Mouse (Mus musculus): Measurements from ENCODE around the gene Krtcap2. TPM values are rescaled to one million over a fixed set of nuclear protein-coding genes. Genes with fewer than 3 reads are reported as not detected.

Krtcap2 gene
- total and polyA plus RNA-seq, 3 experiments: 143 to 230 (median 180) TPM

DNA sequence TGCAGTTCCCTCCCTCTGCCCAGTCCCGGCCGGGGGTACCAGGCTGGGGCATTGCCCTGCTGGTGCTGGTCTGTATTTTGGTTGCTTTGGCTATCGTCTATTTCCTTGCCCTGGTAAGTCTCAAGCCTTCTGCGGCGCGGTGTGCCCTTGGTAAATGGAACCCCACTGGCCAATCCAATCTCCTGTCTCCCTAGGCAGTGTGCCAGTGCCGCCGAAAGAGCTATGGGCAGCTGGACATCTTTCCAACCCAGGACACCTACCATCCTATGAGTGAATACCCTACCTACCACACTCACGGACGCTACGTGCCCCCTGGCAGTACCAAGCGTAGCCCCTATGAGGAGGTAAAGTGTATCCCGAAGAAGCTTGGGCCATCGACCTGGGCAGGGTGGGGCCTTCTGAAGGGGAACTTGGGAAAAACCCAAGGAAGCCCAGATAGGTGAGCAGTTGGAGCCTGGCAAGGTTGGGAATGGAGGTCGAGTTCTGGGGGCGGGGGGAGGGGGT is 13.9 kb upstream of the Krtcap2 start:
- peaks cover 16 to 26% of the 10 kb centered on the region in 2 experiments for H3K36me3 ChIP-seq (replicated peaks in 1 of 2; ENCODE audit: control insufficient read depth in 1 of 2, insufficient read depth in 1 of 2, low read length in 1 of 2)
- no peak for TF ChIP-seq SIN3A (IDR thresholded peaks at IDR 0.05; ENCODE audit: low read length)
- no peak for TF ChIP-seq MAX (IDR thresholded peaks at IDR 0.05; ENCODE audit: low read length)
- TF ChIP-seq CTCF (conservative IDR thresholded peaks at IDR 0.05 in 1 of 2, IDR thresholded peaks at IDR 0.05 in 1 of 2; ENCODE audit: low read depth in 2 of 2, low read length in 2 of 2): no peak
- TF ChIP-seq ETS1 (conservative IDR thresholded peaks at IDR 0.05; ENCODE audit: low read depth, low read length): no peak
- TF ChIP-seq E2F4 (IDR thresholded peaks at IDR 0.05; ENCODE audit: insufficient replicate concordance, low read depth, low read length): no peak
- TF ChIP-seq PAX5 (IDR thresholded peaks at IDR 0.05; ENCODE audit: low read length): no peak
- no peak for TF ChIP-seq KAT2A (IDR thresholded peaks at IDR 0.05; ENCODE audit: insufficient replicate concordance, low read length)
- no peak for TF ChIP-seq GABPA (IDR thresholded peaks at IDR 0.05; ENCODE audit: insufficient replicate concordance, low read depth, low read length)
- TF ChIP-seq ZKSCAN1 (IDR thresholded peaks at IDR 0.05; ENCODE audit: borderline replicate concordance, low read depth, low read length): no peak
- no peak for TF ChIP-seq MAFK (IDR thresholded peaks at IDR 0.05; ENCODE audit: insufficient replicate concordance, low read length)
- TF ChIP-seq TBP (conservative IDR thresholded peaks at IDR 0.05; ENCODE audit: low read depth, low read length): no peak
- TF ChIP-seq HCFC1 (IDR thresholded peaks at IDR 0.05; ENCODE audit: low read depth, low read length): no peak
- TF ChIP-seq ZMIZ1 (IDR thresholded peaks at IDR 0.05; ENCODE audit: low read depth, low read length): no peak
- TF ChIP-seq ZC3H11A (IDR thresholded peaks at IDR 0.05; ENCODE audit: low read depth, low read length): no peak
- no peak for TF ChIP-seq NELFE (IDR thresholded peaks at IDR 0.05; ENCODE audit: low read depth, low read length)
- TF ChIP-seq MEF2A (IDR thresholded peaks at IDR 0.05; ENCODE audit: borderline replicate concordance, low read depth, low read length): no peak
- TF ChIP-seq RCOR1 (conservative IDR thresholded peaks at IDR 0.05; ENCODE audit: low read depth, low read length): no peak
- no peak for TF ChIP-seq JUN (IDR thresholded peaks at IDR 0.05; ENCODE audit: insufficient read depth, low read depth, low read length)
- H3K9ac ChIP-seq (ENCODE audit: insufficient read depth, low read depth): no peak overlapping the region
- dilution Hi-C loops (cut with MboI; ENCODE audit: extremely low pct_ligation_motif_present, extremely low pct_unique_long_range_greater_than_20kb, low sequenced_read_pairs): no loop called here
- in situ Hi-C loops (cut with MboI; ENCODE audit: low pct_ligation_motif_present, low pct_unique_long_range_greater_than_20kb, low sequenced_read_pairs): no loop called here
- no peak overlapping the region for H3K4me3 ChIP-seq (replicated peaks in 1 of 3; ENCODE audit: low read depth in 2 of 3, low read length in 2 of 3, poor library complexity in 1 of 3)
- no peaks in the 10 kb centered on the region for H3K9me3 ChIP-seq (replicated peaks; ENCODE audit: low read length)
- H3K79me2 ChIP-seq (replicated peaks; ENCODE audit: control insufficient read depth, extremely low read depth, insufficient read depth, poor library complexity, severe bottlenecking): no peaks in the 10 kb centered on the region
- no peaks in the 10 kb centered on the region for H3K27me3 ChIP-seq (replicated peaks)
- no peak overlapping the region for H3K4me2 ChIP-seq (ENCODE audit: insufficient read depth, low read depth, poor library complexity, severe bottlenecking)
- DNase-seq (ENCODE audit: extremely low read depth): no peak
- H3K4me1 ChIP-seq (ENCODE audit: control insufficient read depth in 1 of 2, insufficient read depth in 2 of 2): peaks cover 20 to 52% of the 10 kb centered on the region in 2 experiments
- no peak overlapping the region for H3K27ac ChIP-seq (ENCODE audit: insufficient read depth, low read depth)

- Histone ChIP-seq H3K4me1 (ENCODE audit: control insufficient read depth in 1 of 2, insufficient read depth in 2 of 2) (peaks cover 20 to 50% of the 10 kb centered on the region in 2 experiments), H3K4me2 (ENCODE audit: insufficient read depth, low read depth, poor library complexity, severe bottlenecking) (no peak overlapping the region), H3K9me3 (replicated peaks; ENCODE audit: low read length) (no peaks in the 10 kb centered on the region), H3K79me2 (replicated peaks; ENCODE audit: control insufficient read depth, extremely low read depth, insufficient read depth, poor library complexity, severe bottlenecking) (no peaks in the 10 kb centered on the region), H3K27me3 (replicated peaks) (no peaks in the 10 kb centered on the region), H3K4me3 (replicated peaks in 1 of 3; ENCODE audit: low read depth in 2 of 3, low read length in 2 of 3, poor library complexity in 1 of 3) (no peak overlapping the region), H3K27ac (ENCODE audit: insufficient read depth, low read depth) (no peak overlapping the region), H3K9ac (ENCODE audit: insufficient read depth, low read depth) (no peak overlapping the region), H3K36me3 (replicated peaks in 1 of 2; ENCODE audit: control insufficient read depth in 1 of 2, insufficient read depth in 1 of 2, low read length in 1 of 2) (peaks cover 19 to 30% of the 10 kb centered on the region in 2 experiments)
- in situ Hi-C loops (cut with MboI; ENCODE audit: low pct_ligation_motif_present, low pct_unique_long_range_greater_than_20kb, low sequenced_read_pairs) (no loop called here), dilution Hi-C loops (cut with MboI; ENCODE audit: extremely low pct_ligation_motif_present, extremely low pct_unique_long_range_greater_than_20kb, low sequenced_read_pairs) (no loop called here)
- TF ChIP-seq ZC3H11A (IDR thresholded peaks at IDR 0.05; ENCODE audit: low read depth, low read length) (no peak), USF2 (conservative IDR thresholded peaks at IDR 0.05; ENCODE audit: low read depth, low read length) (no peak), JUND (conservative IDR thresholded peaks at IDR 0.05; ENCODE audit: low read depth, low read length) (no peak)
- no peak for DNase-seq (ENCODE audit: extremely low read depth)
Measured at GRCm38 (mm10) chr3:89232614-89233013, 13.2 kb upstream of the Krtcap2 start.

All from CH12.LX (cell line).